10 mouse cellular contexts compared by ENCODE assay signal in genomic region chr16:23519771-23520170, GRCm38 (mm10). TPM values are rescaled to one million over a fixed set of nuclear protein-coding genes. Genes with fewer than 3 reads are reported as not detected.
DNase-seq lines count a peak whose midpoint lies in the region; ATAC-seq and TF ChIP-seq lines count a peak whose summit lies in the region.
"Had no signal": no experiment of that assay in that cellular context is flagged by ENCODE, and none has a peak within 500 bp of the region (broad histone marks: within the 10 kb centered on the region; RNA-seq: fewer than 3 reads in every experiment).

No protein-coding gene starts in this region.

- WGBS in kidney, postnatal 0 days: 4% methylated on average over 1 of the region's 1 CpGs
- 3% methylated on average over 1 of the region's 1 CpGs for WGBS in intestine, embryonic 15.5 days
- 6% methylated on average over 1 of the region's 1 CpGs for WGBS in midbrain, postnatal 0 days

- no peaks in the 10 kb centered on the region for H3K36me3 ChIP-seq in kidney, postnatal 0 days (ENCODE audit: insufficient read depth, low read length)
- H3K36me3 ChIP-seq in intestine, embryonic 15.5 days: no peaks in the 10 kb centered on the region
- H3K36me3 ChIP-seq in midbrain, postnatal 0 days (ENCODE audit: insufficient read depth, low read length): no peaks in the 10 kb centered on the region

- H3K4me3 ChIP-seq in kidney, postnatal 0 days (replicated peaks; ENCODE audit: low read depth, low read length): peak overlapping the region; percentile 23; the same call in 1 of the 2 replicates
- H3K4me3 ChIP-seq in embryonic fibroblast, embryonic 13.5 days (ENCODE audit: insufficient read depth, low read length): peak overlapping the region; percentile 55
- H3K4me3 ChIP-seq in intestine, embryonic 15.5 days (replicated peaks): peak overlapping the region; percentile 22; the same call in 1 of the 2 replicates
- peak overlapping the region; percentile 39 for H3K4me3 ChIP-seq in midbrain, postnatal 0 days (ENCODE audit: low read depth, low read length)

- H3K27me3 ChIP-seq in kidney, postnatal 0 days (ENCODE audit: insufficient read depth, low read length): no peaks in the 10 kb centered on the region
- no peaks in the 10 kb centered on the region for H3K27me3 ChIP-seq in intestine, embryonic 15.5 days (replicated peaks)
- no peaks in the 10 kb centered on the region for H3K27me3 ChIP-seq in midbrain, postnatal 0 days (ENCODE audit: insufficient read depth, low read length)
- H3K27me3 ChIP-seq: Patski had no signal

- H3K9ac ChIP-seq in kidney, postnatal 0 days (ENCODE audit: low read depth, low read length): no peak overlapping the region
- no peak overlapping the region for H3K9ac ChIP-seq in intestine, embryonic 15.5 days
- H3K9ac ChIP-seq in midbrain, postnatal 0 days (replicated peaks; ENCODE audit: low read length, poor library complexity, severe bottlenecking): 0 out of 2 replicates have a peak overlapping the region, but pooled peaks have one; percentile 39

- peak overlapping the region; percentile 52 for H3K4me2 ChIP-seq in kidney, postnatal 0 days (ENCODE audit: low read length)
- H3K4me2 ChIP-seq in intestine, embryonic 15.5 days (replicated peaks): peak overlapping the region; percentile 60
- peak overlapping the region; percentile 59 for H3K4me2 ChIP-seq in midbrain, postnatal 0 days (ENCODE audit: low read depth, low read length, poor library complexity, severe bottlenecking)

- no peak for TF ChIP-seq POLR2A in embryonic fibroblast, embryonic 13.5 days (IDR thresholded peaks at IDR 0.05; ENCODE audit: low read depth, low read length)

- TF ChIP-seq CTCF in kidney, postnatal 0 days (IDR thresholded peaks at IDR 0.05; ENCODE audit: low read depth): no peak
- no peak for TF ChIP-seq CTCF in embryonic fibroblast, embryonic 13.5 days (IDR thresholded peaks at IDR 0.05; ENCODE audit: borderline replicate concordance, insufficient read depth, low read length)
- TF ChIP-seq CTCF in midbrain, postnatal 0 days (IDR thresholded peaks at IDR 0.05): no peak

- H3K4me1 ChIP-seq in kidney, postnatal 0 days (replicated peaks; ENCODE audit: insufficient read depth, low read length): peaks cover 6% of the 10 kb centered on the region
- peaks cover 29% of the 10 kb centered on the region for H3K4me1 ChIP-seq in embryonic fibroblast, embryonic 13.5 days (ENCODE audit: control insufficient read depth, insufficient read depth, low read length)
- H3K4me1 ChIP-seq in intestine, embryonic 15.5 days (replicated peaks): peaks cover 15% of the 10 kb centered on the region; the same call in 1 of the 2 replicates
- H3K4me1 ChIP-seq in midbrain, postnatal 0 days (ENCODE audit: insufficient read depth, low read length): peaks cover 12% of the 10 kb centered on the region; the same call in 1 of the 2 replicates

- DNase-seq in kidney, postnatal 0 days (ENCODE audit: low spot score): peak; percentile 67
- DNase-seq in kidney, adult 9 months: no peak
- DNase-seq in midbrain, postnatal 0 days (ENCODE audit: low spot score): no peak
- no peak for DNase-seq in gastrocnemius, postnatal 4 days (ENCODE audit: low spot score in 2 of 2)
- no peak for DNase-seq in embryo, embryonic 9.5 days (ENCODE audit: extremely low spot score)
- no peak for DNase-seq in urinary bladder, postnatal 10 days (ENCODE audit: low spot score)
- DNase-seq: cerebellum, adult 11 months had no signal

- H3K9me3 ChIP-seq in kidney, postnatal 0 days (replicated peaks; ENCODE audit: low read length): no peaks in the 10 kb centered on the region
- H3K9me3 ChIP-seq in intestine, embryonic 15.5 days: no peaks in the 10 kb centered on the region
- H3K9me3 ChIP-seq in midbrain, postnatal 0 days (ENCODE audit: low read length): no peaks in the 10 kb centered on the region

- no peak for ATAC-seq in kidney, postnatal 0 days (replicated peaks; ENCODE audit: low FRiP score, low read depth)
- ATAC-seq in intestine, embryonic 15.5 days: no peak
- ATAC-seq in midbrain, postnatal 0 days (ENCODE audit: low FRiP score): no peak

- peak overlapping the region; percentile 32; the same call in 1 of the 2 replicates for H3K27ac ChIP-seq in kidney, postnatal 0 days
- H3K27ac ChIP-seq in embryonic fibroblast, embryonic 13.5 days (ENCODE audit: insufficient read depth, low read length): peak overlapping the region; percentile 28
- H3K27ac ChIP-seq in intestine, embryonic 15.5 days: no peak overlapping the region
- H3K27ac ChIP-seq in midbrain, postnatal 0 days (ENCODE audit: low read depth, low read length): peak overlapping the region; percentile 81

RNA-seq across cellular contexts. Expression of gene Rtp4, which starts 0.3 kb away (rescaled TPM):
- 38.1 and 50.7 TPM in 2 replicates for polyA plus RNA-seq in kidney, postnatal 0 days (2015; fragmentation: Nextera tagmentation; extraction: Ambion mirVana)
- 13.3 and 17.4 TPM in 2 replicates for polyA plus RNA-seq in embryonic fibroblast, embryonic 13.5 days (2011; ENCODE audit: insufficient read length, low read depth, missing spikeins)
- 8.2 and 9.6 TPM in 2 replicates for polyA plus RNA-seq in intestine, embryonic 15.5 days (2015; fragmentation: Nextera tagmentation; extraction: Ambion mirVana)
- total RNA-seq in midbrain, postnatal 0 days (2014; rRNA removed): 8.4 and 12.1 TPM in 2 replicates
- polyA plus RNA-seq in midbrain, postnatal 0 days (2015; fragmentation: Nextera tagmentation; extraction: Ambion mirVana): 6.3 and 8.8 TPM in 2 replicates
- total RNA-seq in gastrocnemius, postnatal 4 days (2021): 1 to 10 TPM; 1.3 to 1.8 TPM

RNA-seq across cellular contexts. Expression of gene Masp1, which starts 0.8 kb away (rescaled TPM):
- 3.1 and 3.3 TPM in 2 replicates for polyA plus RNA-seq in kidney, postnatal 0 days (2015; fragmentation: Nextera tagmentation; extraction: Ambion mirVana)
- 46.1 and 75.1 TPM in 2 replicates for polyA plus RNA-seq in embryonic fibroblast, embryonic 13.5 days (2011; ENCODE audit: insufficient read length, low read depth, missing spikeins)
- polyA plus RNA-seq in intestine, embryonic 15.5 days (2015; fragmentation: Nextera tagmentation; extraction: Ambion mirVana): 4.5 and 4.8 TPM in 2 replicates
- 29.7 and 32.8 TPM in 2 replicates for total RNA-seq in midbrain, postnatal 0 days (2014; rRNA removed)
- 21.4 and 22.6 TPM in 2 replicates for polyA plus RNA-seq in midbrain, postnatal 0 days (2015; fragmentation: Nextera tagmentation; extraction: Ambion mirVana)
- 1 to 10 TPM; 8.0 to 9.0 TPM for total RNA-seq in gastrocnemius, postnatal 4 days (2021)
